Mouse (Mus musculus): Measurements from ENCODE around the gene Pigc. TPM values are rescaled to one million over a fixed set of nuclear protein-coding genes. Genes with fewer than 3 reads are reported as not detected.

Gene Pigc
- polyA plus RNA-seq, 1 experiment, result 18.9 TPM

DNA sequence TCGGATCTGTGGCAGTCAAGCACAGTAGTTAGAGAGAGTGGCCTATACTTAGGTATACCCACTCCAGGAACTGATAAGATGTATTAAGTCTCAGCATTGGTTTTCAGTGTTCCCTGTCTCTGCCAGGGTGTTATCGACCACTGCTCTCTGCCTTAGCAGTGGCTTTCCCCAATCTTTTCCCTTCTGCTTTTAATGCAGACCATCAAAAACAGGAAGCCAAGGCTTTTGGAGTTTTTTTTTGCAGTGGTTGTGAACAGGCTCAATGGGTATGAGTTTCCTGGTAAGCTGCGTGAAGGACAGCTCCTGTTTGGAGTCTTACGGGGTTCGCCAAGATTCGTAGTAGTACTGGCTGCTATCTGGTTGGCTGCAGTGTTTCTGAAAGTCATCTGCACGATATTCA lies 23.4 kb downstream of the Pigc start:
- TF ChIP-seq TCF3 (IDR thresholded peaks at IDR 0.05; ENCODE audit: insufficient read length, low read depth) (no peak), POLR2A (IDR thresholded peaks at IDR 0.05; ENCODE audit: insufficient read length, low read depth) (no peak), MYOD1 (IDR thresholded peaks at IDR 0.05; ENCODE audit: control insufficient read depth in 1 of 3, insufficient read length in 2 of 3, low read depth in 2 of 3) (no peak), CEBPB (IDR thresholded peaks at IDR 0.05; ENCODE audit: insufficient read depth, poor library complexity, severe bottlenecking) (no peak), MAX (IDR thresholded peaks at IDR 0.05; ENCODE audit: low read depth) (no peak), USF1 (IDR thresholded peaks at IDR 0.05; ENCODE audit: low read depth) (no peak), SRF (IDR thresholded peaks at IDR 0.05; ENCODE audit: control insufficient read depth, insufficient read length, low read depth) (no peak), MYOG (IDR thresholded peaks at IDR 0.05; ENCODE audit: control insufficient read depth in 1 of 3, insufficient read depth in 1 of 3, insufficient read length in 2 of 3, low read depth in 2 of 3) (no peak), E2F4 (IDR thresholded peaks at IDR 0.05; ENCODE audit: insufficient read depth) (no peak), REST (IDR thresholded peaks at IDR 0.05; ENCODE audit: insufficient read depth, insufficient read length) (no peak), POLR2AphosphoS2 (IDR thresholded peaks at IDR 0.05; ENCODE audit: insufficient read length, low read depth) (no peak), TCF12 (IDR thresholded peaks at IDR 0.05; ENCODE audit: insufficient read depth, poor library complexity, severe bottlenecking) (no peak)
- no peak overlapping the region for H3K4me2 ChIP-seq (ENCODE audit: low read depth)
- no peaks in the 10 kb centered on the region for H3K79me2 ChIP-seq (ENCODE audit: control insufficient read depth, insufficient read depth)
- no peaks in the 10 kb centered on the region for H3K27me3 ChIP-seq (ENCODE audit: control insufficient read depth, insufficient read depth, insufficient read length)
- no peak overlapping the region for H3ac ChIP-seq (ENCODE audit: control insufficient read depth, insufficient read length)
- H3K36me3 ChIP-seq (ENCODE audit: control insufficient read depth, insufficient read depth), result no peaks in the 10 kb centered on the region
- H3K4me3 ChIP-seq, result no peak overlapping the region

DNA sequence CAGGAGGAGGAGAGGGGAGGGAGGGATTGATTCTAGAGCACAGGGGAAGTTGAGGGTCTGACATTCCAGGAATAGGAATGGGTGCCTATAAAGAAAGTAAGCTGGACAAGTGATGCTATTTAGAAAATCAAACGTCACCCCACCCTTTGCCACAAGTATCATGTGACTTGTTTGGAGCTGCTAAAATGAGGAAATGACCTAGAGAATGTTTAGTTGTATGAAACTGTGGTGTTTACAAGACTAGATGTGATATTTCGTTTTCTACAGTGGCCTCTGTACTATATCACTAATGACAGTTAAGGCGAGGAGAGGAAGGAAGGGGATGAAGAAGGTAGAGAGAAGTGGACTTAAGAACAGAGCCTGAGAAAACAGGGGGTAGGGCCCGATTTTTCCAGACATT lies 29.8 kb downstream of the Pigc start:
- Histone ChIP-seq H3K4me3 (no peak overlapping the region), H3K4me2 (ENCODE audit: low read depth) (no peak overlapping the region), H3ac (ENCODE audit: control insufficient read depth, insufficient read length) (no peak overlapping the region), H3K79me2 (ENCODE audit: control insufficient read depth, insufficient read depth) (no peaks in the 10 kb centered on the region), H3K36me3 (ENCODE audit: control insufficient read depth, insufficient read depth) (no peaks in the 10 kb centered on the region), H3K27me3 (ENCODE audit: control insufficient read depth, insufficient read depth, insufficient read length) (no peaks in the 10 kb centered on the region)
- TF ChIP-seq TCF3 (IDR thresholded peaks at IDR 0.05; ENCODE audit: insufficient read length, low read depth) (no peak), TCF12 (IDR thresholded peaks at IDR 0.05; ENCODE audit: insufficient read depth, poor library complexity, severe bottlenecking) (no peak), POLR2A (IDR thresholded peaks at IDR 0.05; ENCODE audit: insufficient read length, low read depth) (no peak), E2F4 (IDR thresholded peaks at IDR 0.05; ENCODE audit: insufficient read depth) (no peak), REST (IDR thresholded peaks at IDR 0.05; ENCODE audit: insufficient read depth, insufficient read length) (no peak)

- H3K4me2 ChIP-seq (ENCODE audit: low read depth), result peak overlapping the region; percentile 77
- TF ChIP-seq MAX (IDR thresholded peaks at IDR 0.05; ENCODE audit: low read depth) (no peak), POLR2A (IDR thresholded peaks at IDR 0.05; ENCODE audit: insufficient read length, low read depth) (no peak), CEBPB (IDR thresholded peaks at IDR 0.05; ENCODE audit: insufficient read depth, poor library complexity, severe bottlenecking) (no peak), TCF12 (IDR thresholded peaks at IDR 0.05; ENCODE audit: insufficient read depth, poor library complexity, severe bottlenecking) (no peak), MYOD1 (IDR thresholded peaks at IDR 0.05; ENCODE audit: control insufficient read depth in 1 of 3, insufficient read length in 2 of 3, low read depth in 2 of 3) (no peak), SRF (IDR thresholded peaks at IDR 0.05; ENCODE audit: control insufficient read depth, insufficient read length, low read depth) (no peak), REST (IDR thresholded peaks at IDR 0.05; ENCODE audit: insufficient read depth, insufficient read length) (no peak), MYOG (IDR thresholded peaks at IDR 0.05; ENCODE audit: control insufficient read depth in 1 of 3, insufficient read depth in 1 of 3, insufficient read length in 2 of 3, low read depth in 2 of 3) (no peak), E2F4 (IDR thresholded peaks at IDR 0.05; ENCODE audit: insufficient read depth) (no peak), POLR2AphosphoS2 (IDR thresholded peaks at IDR 0.05; ENCODE audit: insufficient read length, low read depth) (no peak), USF1 (IDR thresholded peaks at IDR 0.05; ENCODE audit: low read depth) (no peak)
- H3K79me2 ChIP-seq (ENCODE audit: control insufficient read depth, insufficient read depth), result no peaks in the 10 kb centered on the region
- no peaks in the 10 kb centered on the region for H3K27me3 ChIP-seq (ENCODE audit: control insufficient read depth, insufficient read depth, insufficient read length)
- no peak overlapping the region for H3ac ChIP-seq (ENCODE audit: control insufficient read depth, insufficient read length)
- H3K4me3 ChIP-seq, result no peak overlapping the region
- no peaks in the 10 kb centered on the region for H3K36me3 ChIP-seq (ENCODE audit: control insufficient read depth, insufficient read depth)
Observed at GRCm38 (mm10) chr1:161999338-161999737, 30.4 kb downstream of the Pigc start.

GRCm38 (mm10) chr1:161999882-162000371 lies 30.9 kb downstream of the Pigc start:
- Histone ChIP-seq H3ac (ENCODE audit: control insufficient read depth, insufficient read length) (no peak overlapping the region), H3K4me3 (no peak overlapping the region), H3K27me3 (ENCODE audit: control insufficient read depth, insufficient read depth, insufficient read length) (no peaks in the 10 kb centered on the region), H3K4me2 (ENCODE audit: low read depth) (peak overlapping the region; percentile 77), H3K79me2 (ENCODE audit: control insufficient read depth, insufficient read depth) (no peaks in the 10 kb centered on the region), H3K36me3 (ENCODE audit: control insufficient read depth, insufficient read depth) (no peaks in the 10 kb centered on the region)
- no peak for TF ChIP-seq POLR2AphosphoS2 (IDR thresholded peaks at IDR 0.05; ENCODE audit: insufficient read length, low read depth)

- Histone ChIP-seq H3K27me3 (ENCODE audit: control insufficient read depth, insufficient read depth, insufficient read length) (no peaks in the 10 kb centered on the region), H3K4me2 (ENCODE audit: low read depth) (no peak overlapping the region)
Observed at GRCm38 (mm10) chr1:162001328-162001727, 32.3 kb downstream of the Pigc start.

More at GRCm38 (mm10) chr1:162001328-162001727, 32.3 kb downstream of the Pigc start:
- Histone ChIP-seq H3K79me2 (ENCODE audit: control insufficient read depth, insufficient read depth) (no peaks in the 10 kb centered on the region), H3K4me3 (no peak overlapping the region), H3ac (ENCODE audit: control insufficient read depth, insufficient read length) (no peak overlapping the region), H3K36me3 (ENCODE audit: control insufficient read depth, insufficient read depth) (no peaks in the 10 kb centered on the region)
- TF ChIP-seq POLR2AphosphoS2 (IDR thresholded peaks at IDR 0.05; ENCODE audit: insufficient read length, low read depth) (no peak), E2F4 (IDR thresholded peaks at IDR 0.05; ENCODE audit: insufficient read depth) (no peak), MYOD1 (IDR thresholded peaks at IDR 0.05; ENCODE audit: control insufficient read depth in 1 of 3, insufficient read length in 2 of 3, low read depth in 2 of 3) (no peak), POLR2A (IDR thresholded peaks at IDR 0.05; ENCODE audit: insufficient read length, low read depth) (no peak), SRF (IDR thresholded peaks at IDR 0.05; ENCODE audit: control insufficient read depth, insufficient read length, low read depth) (no peak), USF1 (IDR thresholded peaks at IDR 0.05; ENCODE audit: low read depth) (no peak), CEBPB (IDR thresholded peaks at IDR 0.05; ENCODE audit: insufficient read depth, poor library complexity, severe bottlenecking) (no peak), TCF3 (IDR thresholded peaks at IDR 0.05; ENCODE audit: insufficient read length, low read depth) (no peak), REST (IDR thresholded peaks at IDR 0.05; ENCODE audit: insufficient read depth, insufficient read length) (no peak), MAX (IDR thresholded peaks at IDR 0.05; ENCODE audit: low read depth) (no peak), MYOG (IDR thresholded peaks at IDR 0.05; ENCODE audit: control insufficient read depth in 1 of 3, insufficient read depth in 1 of 3, insufficient read length in 2 of 3, low read depth in 2 of 3) (no peak), TCF12 (IDR thresholded peaks at IDR 0.05; ENCODE audit: insufficient read depth, poor library complexity, severe bottlenecking) (no peak)

Data from myocyte (in vitro differentiated cells).